Mouse (Mus musculus) B cell, adult 67 days (primary cell): ENCODE data around the gene Lin7a. TPM values are rescaled to one million over a fixed set of nuclear protein-coding genes. Genes with fewer than 3 reads are reported as not detected.

ENCODE experiments used
- total RNA-seq, 2 experiments: library from RNA; stranded (reverse); gene quantifications; 4 replicates each; pipeline ENCODE4 v1.2.4; 2023

The Lin7a gene
- not detected for total RNA-seq

DNA sequence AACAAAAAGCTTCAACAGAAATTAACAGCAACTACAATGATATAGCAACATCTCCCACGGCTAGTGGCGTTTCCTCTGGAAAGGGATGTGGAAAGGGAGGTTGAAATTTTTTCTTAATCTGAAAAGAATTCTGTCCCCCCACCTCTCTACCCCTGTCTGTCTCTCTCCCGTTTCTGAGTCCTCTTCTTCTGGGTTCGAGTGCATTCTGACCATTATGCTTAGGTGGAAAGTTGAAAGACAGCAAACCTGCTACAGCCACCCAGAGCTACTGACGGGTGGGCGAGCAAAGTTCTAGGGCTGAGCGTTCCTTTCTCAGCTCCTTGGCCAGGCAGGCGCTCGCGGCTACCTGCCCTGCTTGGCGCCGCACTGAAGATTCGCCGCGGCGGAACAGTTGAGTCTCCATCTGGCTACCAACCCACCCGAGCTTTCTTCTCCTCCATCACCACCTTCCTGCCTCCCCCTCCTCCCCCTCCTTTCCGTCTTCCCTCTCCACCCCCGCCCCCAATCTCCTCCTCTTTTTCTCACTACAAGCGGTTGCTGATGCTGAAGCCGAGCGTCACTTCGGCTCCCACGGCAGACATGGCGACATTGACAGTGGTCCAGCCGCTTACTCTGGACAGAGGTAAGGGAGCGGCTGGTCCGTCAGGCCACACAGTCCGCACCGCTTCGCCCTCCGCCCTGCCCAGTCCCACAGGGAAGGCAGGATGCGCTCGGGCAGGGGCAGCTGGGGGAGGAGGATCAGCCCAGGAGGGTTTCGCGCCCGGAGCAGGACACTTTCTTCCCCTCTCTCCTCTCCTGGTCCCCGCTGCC, at the start of gene Lin7a:
Gene Lin7a, plus strand, starts transcription at position 366 of the 810 bp plus-strand sequence.

Other genes starting within 250 kb of the Lin7a start
- not detected for gene Acss3, start 148.0 kb upstream of the Lin7a start, total RNA-seq
- not detected for gene Myf5, start 214.4 kb downstream of the Lin7a start, total RNA-seq
- gene Myf6, start 223.1 kb downstream of the Lin7a start, total RNA-seq: not detected